Mouse (Mus musculus) neural tube, embryonic 12.5 days (tissue): ENCODE data around the gene Omt2b. TPM values are rescaled to one million over a fixed set of nuclear protein-coding genes. Genes with fewer than 3 reads are reported as not detected.
"Not testable (repeated sequence)": the region's sequence is repeated elsewhere in the genome, so short reads cannot be mapped to it uniquely, and the experiment has no call there.

ENCODE experiments used
- ATAC-seq: fragments of 200-750 bp; cut with Nextera tagmentation; 2 replicates; pipeline ENCODE4 v1.8.0; 2017; ENCODE audit warnings: low read depth, mild to moderate bottlenecking, moderate TSS enrichment, moderate library complexity; ENCODE audit not compliant: low FRiP score
- H3K27ac ChIP-seq: fragments of 300-500 bp; sonication (generic); 2 replicates; pipeline ENCODE4 v1.5.1; 2016
- H3K27me3 ChIP-seq: fragments of 300-500 bp; sonication (generic); replicated peaks from 2 replicates; pipeline ENCODE4 v1.6.1; 2016; ENCODE audit warnings: mild to moderate bottlenecking
- H3K36me3 ChIP-seq: fragments of 300-500 bp; sonication (generic); 2 replicates; pipeline ENCODE4 v1.6.1; 2016; ENCODE audit warnings: mild to moderate bottlenecking
- H3K4me1 ChIP-seq: fragments of 300-500 bp; sonication (generic); 2 replicates; pipeline ENCODE4 v1.6.1; 2016
- H3K4me2 ChIP-seq: fragments of 300-500 bp; sonication (generic); replicated peaks from 2 replicates; pipeline ENCODE4 v1.6.1; 2016; ENCODE audit warnings: mild to moderate bottlenecking
- H3K4me3 ChIP-seq: fragments of 300-500 bp; sonication (generic); 2 replicates; pipeline ENCODE4 v1.5.1; 2016
- H3K9ac ChIP-seq: fragments of 300-500 bp; sonication (generic); 2 replicates; pipeline ENCODE4 v1.6.1; 2016; ENCODE audit warnings: mild to moderate bottlenecking
- H3K9me3 ChIP-seq: fragments of 300-500 bp; sonication (generic); 2 replicates; pipeline ENCODE4 v1.6.1; 2016; ENCODE audit warnings: mild to moderate bottlenecking
- WGBS: fragments of 180-500 bp; shearing (Covaris S2); methylation state at CpG from one replicate; pipeline ENCODE4 v1.1.7; 2016; 5-methylcytosine and 5-hydroxymethylcytosine counted together
- polyA plus RNA-seq: library from polyadenylated mRNA; unstranded; fragments of >200 nt; fragmentation: Nextera tagmentation; extraction: Ambion mirVana; gene quantifications from 2 replicates; pipeline ENCODE4 v1.2.1, GENCODE M21; 2016

Gene Omt2b
- polyA plus RNA-seq, 1 experiment from 2014 or later = not detected

DNA sequence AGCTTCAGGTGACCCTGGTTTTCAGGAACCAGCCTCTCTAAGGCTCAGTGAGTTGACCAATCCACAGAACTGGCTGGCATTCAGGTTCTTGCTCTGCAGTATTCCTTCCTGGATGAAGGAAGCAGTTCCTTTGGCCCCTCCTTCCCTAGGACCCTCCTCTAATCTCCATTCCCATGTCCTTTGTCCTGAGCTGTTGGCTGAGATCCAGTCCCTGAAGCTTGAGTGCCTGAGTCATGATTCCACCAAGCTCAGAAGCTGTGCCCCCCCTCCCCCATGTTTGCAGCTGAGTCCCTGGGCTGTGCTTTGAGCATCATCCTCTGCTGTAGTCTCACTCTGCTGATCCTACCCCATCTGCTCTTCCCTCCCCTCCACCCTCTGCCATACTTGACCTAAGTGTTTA, 9.7 kb downstream of the Omt2b start:
- not testable (repeated sequence) for H3K36me3 ChIP-seq, H3K9me3 ChIP-seq, H3K4me2 ChIP-seq, H3K4me3 ChIP-seq, H3K27me3 ChIP-seq, ATAC-seq, H3K9ac ChIP-seq, H3K4me1 ChIP-seq, H3K27ac ChIP-seq

DNA sequence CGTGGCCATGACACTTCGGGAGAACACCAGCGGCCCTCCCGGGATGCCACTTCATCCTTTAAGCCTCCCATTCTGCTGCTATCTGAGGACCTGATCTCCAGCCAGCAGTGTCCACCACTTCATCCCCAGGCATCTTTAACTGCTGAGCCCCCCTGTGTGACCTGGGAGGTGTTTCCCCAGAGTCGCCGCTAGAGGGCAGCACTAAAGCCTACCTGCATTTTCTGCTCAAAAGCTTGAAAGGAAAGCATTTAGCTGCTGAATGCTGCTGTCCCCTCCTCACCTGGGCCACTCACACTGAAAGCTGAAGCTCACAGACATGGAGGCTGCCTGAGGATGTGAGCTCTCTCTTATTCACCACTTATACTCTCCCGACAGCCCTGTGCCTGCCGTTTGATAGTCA, 12.9 kb downstream of the Omt2b start:
- 16% methylated on average over 8 of the region's 8 CpGs for WGBS
- not testable (repeated sequence) for H3K4me2 ChIP-seq
- peak; percentile 56 for ATAC-seq

DNA sequence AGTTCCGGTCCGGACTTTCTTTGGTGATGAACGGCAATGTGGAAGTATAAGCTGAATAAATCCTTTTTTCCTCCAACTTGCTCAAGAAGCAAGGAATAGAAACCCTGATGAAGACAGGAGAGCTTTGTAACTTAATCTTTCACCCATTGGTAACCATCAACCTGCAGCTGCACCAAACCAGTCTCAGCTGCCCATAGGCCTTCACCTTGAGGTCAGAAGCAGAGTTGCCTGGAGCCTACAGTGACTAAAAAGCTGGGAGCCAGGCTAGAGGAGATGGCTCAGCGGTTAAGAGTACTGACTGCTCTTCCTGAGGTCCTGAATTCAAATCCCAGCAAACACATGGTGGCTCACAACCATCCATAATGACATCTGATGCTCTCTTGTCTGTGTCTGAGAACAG, 15.1 kb downstream of the Omt2b start:
- H3K9ac ChIP-seq, ATAC-seq, H3K4me1 ChIP-seq, H3K27ac ChIP-seq, H3K4me2 ChIP-seq, H3K36me3 ChIP-seq, H3K4me3 ChIP-seq, H3K27me3 ChIP-seq, H3K9me3 ChIP-seq: not testable (repeated sequence)
- WGBS = 94% methylated on average over 4 of the region's 4 CpGs

More for the DNA sequence above, 12.9 kb downstream of the Omt2b start:
- H3K9ac ChIP-seq, H3K27me3 ChIP-seq, H3K9me3 ChIP-seq, H3K4me3 ChIP-seq, H3K4me1 ChIP-seq, H3K27ac ChIP-seq, H3K36me3 ChIP-seq: not testable (repeated sequence)

DNA sequence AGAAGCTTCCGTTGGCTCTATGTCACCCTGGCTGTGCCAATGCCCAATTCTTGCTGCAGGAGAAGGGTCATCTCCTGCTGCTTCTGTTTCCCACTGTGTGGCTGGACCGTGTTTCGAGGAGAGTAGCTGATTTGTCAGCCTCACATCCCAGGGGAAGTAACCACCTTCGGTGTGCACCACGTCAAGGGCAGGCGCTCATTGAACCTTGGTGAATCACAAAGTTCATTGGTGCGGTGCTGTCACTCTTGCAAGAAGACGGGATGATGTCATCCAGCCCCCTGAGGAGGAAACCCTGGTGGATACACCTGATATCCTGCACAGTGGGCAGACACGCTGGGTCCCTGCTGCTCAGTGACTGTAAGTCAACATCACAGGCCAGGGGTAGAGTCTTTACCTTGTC, 15.7 kb downstream of the Omt2b start:
- H3K9ac ChIP-seq = not testable (repeated sequence)

DNA sequence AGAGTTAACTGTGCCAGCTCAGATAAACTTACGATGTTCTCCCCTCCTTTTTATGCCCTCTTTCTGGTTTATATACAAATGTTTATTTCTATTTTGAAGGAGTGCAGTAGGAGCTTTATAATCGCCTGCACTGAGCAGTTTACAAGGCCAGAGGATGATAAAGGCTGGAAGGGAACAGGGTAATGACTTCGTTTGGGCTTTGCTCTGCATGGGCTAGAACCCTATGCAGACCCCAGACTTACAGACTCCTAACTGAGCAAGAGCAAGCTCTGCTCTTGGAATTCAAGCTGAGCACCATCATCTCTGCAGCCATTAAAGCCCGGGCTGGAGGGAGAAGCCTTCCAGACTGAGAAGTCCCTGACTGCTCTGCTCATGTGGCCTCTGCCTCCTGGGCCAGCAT, 17.8 kb downstream of the Omt2b start:
- not testable (repeated sequence) for ATAC-seq, H3K4me3 ChIP-seq
- WGBS = 67% methylated on average over 4 of the region's 4 CpGs

More for the DNA sequence above, 15.7 kb downstream of the Omt2b start:
- H3K9me3 ChIP-seq, H3K27ac ChIP-seq, H3K4me2 ChIP-seq, H3K4me1 ChIP-seq, H3K36me3 ChIP-seq, H3K27me3 ChIP-seq, H3K4me3 ChIP-seq, ATAC-seq: not testable (repeated sequence)
- 88% methylated on average over 9 of the region's 9 CpGs for WGBS

DNA sequence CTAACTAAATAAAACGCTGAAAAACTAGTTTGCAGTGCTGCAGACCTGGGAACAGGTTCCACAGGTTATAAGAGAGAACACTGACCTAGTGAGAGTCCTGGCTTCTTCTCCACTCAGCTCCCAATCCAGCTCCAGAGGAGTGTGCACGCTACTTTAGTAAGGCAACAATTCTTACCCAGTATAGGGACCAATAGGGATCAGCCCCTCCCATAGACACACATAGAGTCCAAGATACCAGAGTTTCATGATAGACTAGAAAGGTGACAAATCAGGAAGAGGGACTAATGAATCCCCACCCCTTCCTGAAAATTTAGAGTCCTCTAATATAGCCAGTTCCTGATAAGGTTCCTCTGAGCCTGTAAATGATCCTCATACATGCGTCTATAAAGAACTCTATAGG, 19.6 kb downstream of the Omt2b start:
- Histone ChIP-seq H3K27me3 (no peaks in the 10 kb centered on the region), H3K36me3 (no peaks in the 10 kb centered on the region), H3K27ac (no peak overlapping the region), H3K9me3 (no peaks in the 10 kb centered on the region), H3K4me2 (no peak overlapping the region), H3K4me1 (no peaks in the 10 kb centered on the region), H3K9ac (no peak overlapping the region), H3K4me3 (no peak overlapping the region)
- WGBS = 77% methylated on average over 3 of the region's 3 CpGs
- ATAC-seq = no peak

More for the DNA sequence above, 17.8 kb downstream of the Omt2b start:
- H3K27me3 ChIP-seq, H3K27ac ChIP-seq, H3K36me3 ChIP-seq, H3K4me1 ChIP-seq, H3K9me3 ChIP-seq, H3K4me2 ChIP-seq, H3K9ac ChIP-seq: not testable (repeated sequence)

DNA sequence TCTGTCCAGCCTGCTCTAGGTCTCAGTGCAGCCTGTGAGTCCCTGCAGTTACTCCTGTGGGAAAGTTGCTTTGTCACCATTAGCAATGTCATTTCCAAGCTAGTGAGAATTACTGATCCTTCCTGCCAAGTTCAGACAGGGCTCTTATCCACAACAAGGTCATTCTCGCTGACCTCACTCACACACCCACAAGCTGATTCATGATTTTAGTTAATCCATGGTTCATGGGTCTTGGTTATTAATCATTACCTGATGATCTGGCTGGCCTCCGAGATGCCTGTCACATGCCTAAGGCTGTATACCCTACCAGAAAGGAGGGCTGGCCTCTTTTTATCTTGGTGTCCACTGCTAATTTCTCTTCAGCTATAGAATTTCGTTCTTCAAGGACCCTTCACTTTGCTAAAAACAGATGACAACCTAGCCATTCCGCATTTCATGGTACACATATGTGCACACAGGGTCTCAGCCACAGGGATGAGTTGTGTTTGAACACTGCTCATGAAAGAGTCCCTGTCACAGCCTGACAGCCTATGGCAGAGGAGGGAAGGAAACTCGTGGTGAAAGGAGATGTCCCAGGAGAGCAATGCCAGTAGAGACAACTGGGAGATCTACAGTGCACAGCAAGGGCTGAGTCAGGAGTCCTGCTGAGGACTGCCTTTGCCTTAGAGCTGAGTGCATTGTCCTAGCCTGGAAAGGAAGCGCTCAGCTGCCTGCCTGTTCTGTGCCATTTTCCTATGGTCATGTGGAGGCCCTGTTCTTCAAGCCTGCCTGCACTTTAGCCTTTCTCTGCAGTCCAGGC, 21.0 kb downstream of the Omt2b start:
- H3K27ac ChIP-seq, H3K9ac ChIP-seq, H3K9me3 ChIP-seq, H3K4me3 ChIP-seq, H3K36me3 ChIP-seq, ATAC-seq, H3K4me2 ChIP-seq, H3K4me1 ChIP-seq, H3K27me3 ChIP-seq: not testable (repeated sequence)
- 77% methylated on average over 6 of the region's 6 CpGs for WGBS

DNA sequence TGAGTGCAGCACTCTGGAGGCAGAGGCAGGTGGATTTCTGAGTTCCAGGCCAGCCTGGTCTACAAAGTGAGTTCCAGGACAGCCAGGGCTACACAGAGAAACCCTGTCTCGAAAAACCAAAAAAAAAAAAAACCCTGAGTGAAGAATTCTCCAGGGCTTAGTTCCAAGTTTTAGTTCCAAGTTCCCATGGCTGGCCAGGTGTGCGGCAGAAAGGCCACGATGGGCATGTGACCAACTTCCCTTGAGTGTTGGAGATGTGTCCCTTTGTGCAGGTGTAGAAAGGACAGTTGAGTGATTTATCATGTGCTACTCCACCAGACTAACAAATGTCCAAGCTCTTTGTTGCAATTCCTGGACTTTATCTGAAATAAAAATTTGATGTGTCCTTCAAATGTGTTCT, 21.8 kb downstream of the Omt2b start:
- H3K4me3 ChIP-seq, H3K27ac ChIP-seq, H3K9me3 ChIP-seq, H3K4me2 ChIP-seq, H3K36me3 ChIP-seq, H3K4me1 ChIP-seq, H3K27me3 ChIP-seq, ATAC-seq, H3K9ac ChIP-seq: not testable (repeated sequence)
- 89% methylated on average over 3 of the region's 3 CpGs for whole genome bisulfite sequencing

DNA sequence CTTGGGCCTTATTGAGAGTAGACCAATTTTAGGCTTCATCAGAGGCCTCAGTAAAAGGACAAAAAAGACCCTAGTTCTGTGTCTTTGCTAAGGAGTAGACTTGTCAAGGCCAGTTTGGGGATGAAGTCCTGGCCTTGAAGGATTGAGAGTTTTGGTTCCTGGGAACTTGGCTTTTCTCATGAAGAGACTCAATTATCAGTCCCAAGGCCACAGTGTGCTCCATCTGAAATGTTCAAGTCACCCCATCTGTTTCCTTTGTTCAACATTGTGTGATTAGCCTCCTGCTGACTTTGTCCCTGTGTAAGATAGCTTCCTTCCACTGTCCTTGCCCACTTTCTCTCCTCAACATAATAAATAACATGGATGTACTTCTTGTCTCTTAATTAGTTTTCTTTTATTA, 22.6 kb downstream of the Omt2b start:
- not testable (repeated sequence) for H3K4me3 ChIP-seq, H3K4me1 ChIP-seq, H3K27ac ChIP-seq, H3K9ac ChIP-seq, H3K27me3 ChIP-seq, H3K4me2 ChIP-seq, H3K36me3 ChIP-seq, H3K9me3 ChIP-seq, ATAC-seq

DNA sequence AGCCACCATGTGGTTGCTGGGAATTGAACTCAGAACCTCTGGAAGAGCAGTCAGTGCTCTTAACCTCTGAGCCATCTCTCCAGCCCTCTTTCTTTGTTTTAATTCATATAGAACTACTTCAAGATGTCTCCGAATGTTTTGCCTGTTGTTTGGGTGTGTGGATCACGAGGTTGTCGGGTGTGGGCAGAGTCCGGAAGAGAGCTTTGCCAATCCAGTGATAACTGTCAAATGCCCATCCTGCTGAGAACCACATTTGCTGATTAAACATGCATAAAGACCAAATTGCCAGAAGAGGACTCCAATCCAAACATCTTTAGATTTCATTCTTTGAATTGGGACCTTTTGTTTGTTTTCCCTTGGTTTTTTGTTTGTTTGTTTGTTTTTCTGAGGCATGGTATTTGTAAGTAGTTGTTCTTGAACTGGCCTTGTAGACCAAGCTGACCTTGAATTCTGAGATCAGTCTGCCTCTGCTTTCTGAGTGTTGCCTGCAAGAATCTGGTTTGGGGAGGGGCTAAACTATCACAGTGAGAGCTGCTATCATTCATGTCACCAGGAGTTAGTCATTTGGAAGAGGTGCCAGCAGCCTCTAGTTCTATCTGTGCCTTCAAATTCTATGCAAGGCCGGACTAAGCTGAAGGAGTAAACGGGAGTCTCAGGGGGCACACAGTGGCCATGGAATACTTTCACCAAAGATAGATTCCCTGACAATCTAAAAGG, 24.3 kb downstream of the Omt2b start:
- H3K27ac ChIP-seq = no peak overlapping the region
- no peaks in the 10 kb centered on the region for H3K9me3 ChIP-seq
- no peak overlapping the region for H3K9ac ChIP-seq
- no peak overlapping the region for H3K4me3 ChIP-seq
- 88% methylated on average over 6 of the region's 6 CpGs for WGBS
- H3K4me2 ChIP-seq = no peak overlapping the region
- no peaks in the 10 kb centered on the region for H3K4me1 ChIP-seq
- ATAC-seq = no peak
- H3K36me3 ChIP-seq = no peaks in the 10 kb centered on the region
- no peaks in the 10 kb centered on the region for H3K27me3 ChIP-seq

DNA sequence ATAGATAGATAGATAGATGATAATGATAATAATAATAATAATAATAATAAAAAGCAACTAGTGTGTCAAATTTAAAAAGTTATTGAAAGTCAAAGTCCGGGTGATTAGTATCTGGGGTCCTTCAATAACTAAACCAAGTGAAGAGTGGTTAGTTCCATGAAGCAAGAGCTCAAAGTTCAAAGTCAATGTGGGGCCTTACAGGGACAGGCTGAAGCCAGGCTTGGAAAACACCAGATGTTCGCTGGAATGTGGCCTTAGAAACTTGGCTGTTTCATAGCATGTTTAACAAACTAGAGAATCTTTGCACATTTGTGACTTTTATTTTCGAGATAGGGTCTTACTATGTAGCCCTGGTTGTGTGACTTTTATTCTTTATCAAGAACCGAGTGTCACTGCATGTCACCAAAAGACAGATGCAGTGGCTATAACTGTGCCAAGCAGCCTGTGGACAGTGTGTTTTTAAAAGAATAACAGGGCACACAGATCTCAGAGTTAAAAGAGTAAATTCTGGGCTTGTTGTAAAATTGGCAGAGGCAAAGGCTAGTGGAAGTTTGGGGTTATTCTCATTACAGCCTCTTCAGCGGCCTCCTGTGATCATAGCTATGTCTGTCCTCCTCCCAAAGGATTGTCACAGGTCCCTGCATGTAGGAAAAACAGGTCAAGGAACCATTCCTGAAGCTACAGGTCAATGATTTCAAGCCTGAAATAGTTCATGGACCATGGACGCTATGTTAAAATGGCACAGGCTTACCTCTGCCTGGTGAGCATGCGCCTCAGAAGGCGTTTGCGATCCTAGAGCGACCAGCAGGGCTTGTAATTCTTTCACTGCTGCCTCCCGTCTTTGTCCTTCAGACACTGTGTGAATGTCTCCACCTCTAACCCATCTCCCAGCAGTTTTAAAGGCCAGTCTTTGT, 27.5 kb downstream of the Omt2b start:
- no peak for ATAC-seq
- Histone ChIP-seq H3K27me3 (no peaks in the 10 kb centered on the region), H3K4me1 (no peaks in the 10 kb centered on the region), H3K4me3 (no peak overlapping the region), H3K9ac (no peak overlapping the region), H3K4me2 (no peak overlapping the region), H3K36me3 (no peaks in the 10 kb centered on the region), H3K9me3 (no peaks in the 10 kb centered on the region), H3K27ac (no peak overlapping the region)
- WGBS = 79% methylated on average over 11 of the region's 11 CpGs

DNA sequence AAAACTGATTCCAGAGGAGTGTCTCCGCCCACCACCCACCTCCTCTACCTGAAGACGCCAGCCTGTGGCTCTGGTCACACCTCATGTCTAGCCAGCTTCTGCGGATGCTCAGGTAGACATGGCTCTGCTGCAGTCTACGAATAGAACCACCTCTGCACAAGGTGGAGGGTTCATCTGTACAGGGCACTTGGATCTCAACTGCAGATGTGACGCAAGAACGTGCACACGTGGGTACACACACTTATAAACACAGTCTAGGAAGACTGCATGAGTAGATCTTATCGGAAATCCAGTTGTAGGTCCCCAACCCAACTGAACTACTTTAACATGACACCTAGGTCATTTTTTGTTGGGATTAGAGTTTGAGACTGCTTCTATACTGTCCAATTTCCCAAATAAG, 28.2 kb downstream of the Omt2b start, which contains the start of gene Gsta2:
TSS of gene Gsta2 (minus strand) at position 178 of the 400 bp plus-strand sequence.
- ATAC-seq = no peak
- WGBS = 87% methylated on average over 8 of the region's 8 CpGs
- no peak within 1 kb of the TSS for H3K4me3 ChIP-seq
- H3K27ac ChIP-seq = no peak within 1 kb of the TSS
- no peaks in the 10 kb centered on the region for H3K9me3 ChIP-seq
- H3K4me1 ChIP-seq = no peaks in the 10 kb centered on the region
- no peaks in the 10 kb centered on the region for H3K27me3 ChIP-seq
- no peak within 1 kb of the TSS for H3K4me2 ChIP-seq
- no peaks in the 10 kb centered on the region for H3K36me3 ChIP-seq
- H3K9ac ChIP-seq = no peak within 1 kb of the TSS
